Mouse (Mus musculus) spleen, adult 2 months (tissue): ENCODE results near the gene Dna2. TPM values are rescaled to one million over a fixed set of nuclear protein-coding genes. Genes with fewer than 3 reads are reported as not detected.
A peak's percentile ranks its signal among the peaks of the same experiment; 100 is the strongest.
"Not testable (repeated sequence)": the region's sequence is repeated elsewhere in the genome, so short reads cannot be mapped to it uniquely, and the experiment has no call there.

Source experiments
- DNase-seq, 2 experiments: peaks; one replicate each; pipeline versions ENCODE4 v3.0.0 to v3.0.0-alpha.2; 2012 to 2021; ENCODE audit warnings: low spot score in 2 of 2, low read depth in 1 of 2
- H3K27ac ChIP-seq: fragments of 200-500 bp; 2 replicates; pipeline ENCODE4 v1.5.1; 2012; ENCODE audit warnings: low read length, inconsistent platforms; ENCODE audit not compliant: insufficient read depth
- H3K27me3 ChIP-seq: fragments of 200-500 bp; 2 replicates; pipeline ENCODE4 v1.6.1; 2012; ENCODE audit warnings: mild to moderate bottlenecking, moderate library complexity, low read length, inconsistent platforms; ENCODE audit not compliant: control insufficient read depth, insufficient read depth
- H3K36me3 ChIP-seq: fragments of 200-500 bp; 2 replicates; pipeline ENCODE4 v1.6.1; 2012; ENCODE audit warnings: mild to moderate bottlenecking, low read length, inconsistent platforms; ENCODE audit not compliant: control insufficient read depth, insufficient read depth
- H3K4me1 ChIP-seq: fragments of 200-500 bp; 2 replicates; pipeline ENCODE4 v1.6.1; 2011; ENCODE audit warnings: inconsistent platforms; ENCODE audit not compliant: control insufficient read depth, insufficient read depth, insufficient read length
- H3K4me3 ChIP-seq: fragments of 200-500 bp; 2 replicates; pipeline ENCODE4 v1.5.1; 2011; ENCODE audit warnings: mild to moderate bottlenecking, inconsistent platforms; ENCODE audit not compliant: insufficient read depth, insufficient read length; ENCODE audit errors: extremely low read depth
- CTCF ChIP-seq: fragments of 200-500 bp; IDR thresholded peaks from 2 replicates; pipeline ENCODE4 v1.5.1; 2011; ENCODE audit warnings: mild to moderate bottlenecking, inconsistent platforms; ENCODE audit not compliant: insufficient read depth, insufficient read length, insufficient replicate concordance; ENCODE audit errors: extremely low read depth
- POLR2A ChIP-seq: fragments of 200-500 bp; IDR thresholded peaks from 2 replicates; pipeline ENCODE4 v1.6.1; 2011; ENCODE audit warnings: low read depth, low read length, inconsistent platforms
- WGBS: fragments of 180-500 bp; shearing (Covaris S2); methylation state at CpG from one replicate; pipeline ENCODE4 v1.1.7; 2018; 5-methylcytosine and 5-hydroxymethylcytosine counted together
- polyA plus RNA-seq: library from polyadenylated mRNA; depleted of rRNA; stranded (reverse); fragments of >200 nt; gene quantifications from 2 replicates; pipeline ENCODE4 v1.2.3, GENCODE M21; 2012; rRNA removed

Gene Dna2
- 4.7 and 6.4 TPM in 2 replicates for polyA plus RNA-seq

DNA sequence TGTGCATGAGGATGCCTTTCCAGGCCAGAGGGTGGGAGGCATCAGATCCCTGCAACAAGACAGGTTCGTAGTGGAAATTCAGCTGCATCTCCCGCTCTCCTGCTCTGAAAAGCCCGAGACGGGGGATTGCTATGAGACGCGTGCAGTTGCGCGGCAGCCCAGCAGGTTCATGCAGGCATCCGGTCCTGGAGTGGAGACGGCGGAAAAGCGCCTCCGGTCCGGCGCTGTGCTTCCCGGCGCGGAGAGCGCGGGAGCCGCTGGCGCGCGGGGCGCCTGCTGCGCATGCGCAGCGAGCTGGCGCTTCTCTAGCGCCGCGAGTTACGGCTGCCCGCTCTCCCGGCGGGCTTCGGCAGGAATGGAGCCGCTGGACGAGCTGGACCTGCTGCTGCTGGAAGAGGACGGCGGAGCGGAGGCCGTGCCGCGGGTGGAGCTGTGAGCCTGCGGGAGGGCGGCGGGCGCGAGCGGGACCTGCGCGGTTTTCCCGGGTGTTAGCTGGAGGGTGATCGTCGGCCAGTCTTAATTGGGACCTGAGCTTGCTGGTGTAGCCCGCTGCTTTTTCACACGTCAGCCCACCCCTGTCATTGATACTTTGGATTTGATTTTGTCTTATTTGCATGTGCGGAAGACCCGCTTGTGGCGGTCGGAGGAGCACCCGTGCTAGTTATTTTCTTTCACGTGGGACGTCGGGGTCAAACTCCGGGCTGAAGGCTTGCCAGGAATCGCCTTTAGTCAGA lies at the start of gene Dna2:
TSS of gene Dna2 (plus strand) at position 289 of the 734 bp plus-strand sequence.
- WGBS, result under 1% methylated on average over 67 of the region's 68 CpGs
- DNase-seq, result peak; percentile 32 to 38
- Histone ChIP-seq H3K4me3 (peak within 1 kb of the TSS; percentile 88), H3K27ac (peak within 1 kb of the TSS; percentile 37), H3K4me1 (peaks cover 4% of the 10 kb centered on the region; the same call in 1 of the 2 replicates), H3K36me3 (peaks cover 7% of the 10 kb centered on the region), H3K27me3 (no peaks in the 10 kb centered on the region)
- TF ChIP-seq POLR2A, result no peak
- TF ChIP-seq CTCF, result no peak

DNA sequence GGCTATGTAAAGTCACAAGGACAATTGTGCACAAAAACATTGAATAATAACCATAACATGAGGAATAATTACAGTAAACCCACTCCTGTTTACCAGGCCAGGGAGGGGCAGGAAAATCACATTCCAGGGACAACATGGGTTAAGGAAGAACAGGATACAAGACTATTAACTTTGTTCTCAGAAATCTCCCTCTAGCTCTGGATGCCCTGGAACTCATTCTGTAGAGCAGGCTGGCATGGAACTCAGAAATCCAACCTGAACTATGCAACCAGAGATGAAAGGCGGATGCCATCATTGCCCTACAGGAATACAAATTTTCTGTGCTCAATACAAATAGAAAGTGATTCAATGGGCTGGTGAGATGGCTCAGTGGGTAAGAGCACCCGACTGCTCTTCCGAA lies 49.4 kb upstream of the Dna2 start:
- no peaks in the 10 kb centered on the region for H3K36me3 ChIP-seq
- DNase-seq, result no peak
- TF ChIP-seq POLR2A (no peak), CTCF (no peak)

DNA sequence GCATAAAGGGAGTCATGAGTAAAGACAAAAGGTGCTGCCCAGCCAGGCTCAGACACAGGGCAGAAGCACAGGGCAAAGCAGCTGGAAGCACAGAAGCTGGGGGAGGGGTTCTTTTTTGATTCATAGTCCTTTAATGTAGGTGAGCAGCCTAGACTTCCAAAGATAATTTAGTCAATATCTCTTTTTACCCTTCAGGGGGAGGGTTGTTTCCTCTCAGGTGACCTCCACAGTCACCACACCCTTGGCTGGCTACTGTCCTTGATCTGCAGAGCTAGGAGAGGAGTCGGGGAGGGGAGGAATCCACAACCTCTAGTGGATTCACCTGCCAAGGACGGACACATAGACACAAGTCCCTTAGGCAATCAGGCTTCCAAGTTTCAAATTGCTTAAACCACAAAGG lies 48.8 kb upstream of the Dna2 start:
- Histone ChIP-seq H3K36me3 (no peaks in the 10 kb centered on the region), H3K4me1 (no peaks in the 10 kb centered on the region), H3K27ac (no peak overlapping the region), H3K4me3 (no peak overlapping the region), H3K27me3 (no peaks in the 10 kb centered on the region; the same call in 1 of the 2 replicates)
- DNase-seq, result no peak
- WGBS, result 86% methylated on average over 2 of the region's 2 CpGs
- TF ChIP-seq POLR2A (no peak), CTCF (no peak)

More for the DNA sequence above, 49.4 kb upstream of the Dna2 start:
- Histone ChIP-seq H3K27me3 (no peaks in the 10 kb centered on the region; the same call in 1 of the 2 replicates), H3K4me3 (no peak overlapping the region), H3K4me1 (no peaks in the 10 kb centered on the region), H3K27ac (no peak overlapping the region)
- WGBS, result 96% methylated on average over 3 of the region's 3 CpGs

DNA sequence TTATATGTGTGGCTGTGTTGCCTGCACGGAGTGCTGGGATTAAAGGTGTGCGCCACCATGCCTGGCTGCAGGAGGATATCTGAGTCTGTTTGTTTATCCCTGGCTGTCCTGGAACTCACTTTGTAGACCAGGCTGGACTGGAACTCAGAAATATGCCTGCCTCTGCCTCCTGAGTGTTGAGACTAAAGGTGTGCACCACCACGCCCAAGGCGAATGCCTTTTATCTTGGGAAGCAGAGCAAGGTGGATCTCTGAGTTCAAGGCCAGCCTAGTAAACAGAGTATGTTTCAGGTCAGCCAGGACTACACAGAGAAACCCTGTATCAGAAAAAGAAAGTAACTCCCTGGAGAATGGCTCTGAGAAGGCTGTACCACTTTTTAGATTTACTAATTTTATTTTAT lies 46.7 kb upstream of the Dna2 start:
- DNase-seq, result no peak
- no peaks in the 10 kb centered on the region for H3K36me3 ChIP-seq
- WGBS, result 92% methylated on average over 4 of the region's 4 CpGs
- no peaks in the 10 kb centered on the region for H3K4me1 ChIP-seq
- H3K27me3 ChIP-seq, result no peaks in the 10 kb centered on the region
- no peak overlapping the region for H3K27ac ChIP-seq
- no peak overlapping the region for H3K4me3 ChIP-seq
- TF ChIP-seq POLR2A (no peak), CTCF (no peak)

DNA sequence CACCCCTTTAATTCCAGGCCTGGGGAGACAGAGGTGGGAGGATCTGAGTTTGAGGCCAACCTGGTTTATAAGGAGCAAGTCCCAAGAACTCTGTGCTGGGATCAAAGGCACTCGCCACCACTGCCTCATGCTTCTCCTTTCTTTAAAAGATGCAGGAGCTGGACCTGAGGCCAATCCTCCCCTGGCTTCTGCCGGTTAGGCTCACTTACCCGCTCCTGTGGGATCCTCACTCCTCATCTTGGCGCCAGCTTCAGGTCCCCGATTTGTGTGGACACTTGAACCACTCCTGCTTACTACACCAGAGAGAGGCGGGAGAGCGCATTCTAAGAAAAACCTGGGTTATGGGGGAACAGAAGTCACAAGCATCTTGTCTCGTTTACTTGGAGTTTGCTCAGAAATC lies 45.0 kb upstream of the Dna2 start:
- Histone ChIP-seq H3K4me3 (no peak overlapping the region), H3K36me3 (no peaks in the 10 kb centered on the region), H3K27ac (no peak overlapping the region), H3K4me1 (no peaks in the 10 kb centered on the region), H3K27me3 (no peaks in the 10 kb centered on the region)
- TF ChIP-seq POLR2A, result no peak
- TF ChIP-seq CTCF, result no peak
- no peak for DNase-seq
- WGBS, result 82% methylated on average over 8 of the region's 8 CpGs

DNA sequence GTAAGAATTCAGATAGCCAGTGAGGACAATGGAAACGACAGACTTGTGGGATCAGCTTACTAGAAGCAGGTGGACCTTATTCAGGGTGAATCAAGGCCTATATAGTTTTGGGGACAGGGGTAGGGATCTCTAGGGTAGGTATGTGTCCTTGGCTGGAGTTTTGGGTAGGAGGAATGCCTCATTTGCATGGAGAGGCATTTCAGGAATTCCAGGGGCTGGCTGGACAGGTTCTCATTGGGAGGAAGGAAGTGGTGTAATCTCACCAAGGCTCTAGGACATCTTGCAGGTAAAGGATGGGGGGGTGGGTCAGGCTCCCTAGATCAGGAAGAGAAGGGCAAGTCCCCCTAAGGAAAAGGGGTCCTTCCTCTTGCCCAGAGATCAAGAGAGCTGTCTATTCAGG lies 44.0 kb upstream of the Dna2 start:
- Histone ChIP-seq H3K27me3 (no peaks in the 10 kb centered on the region), H3K4me3 (no peak overlapping the region), H3K36me3 (no peaks in the 10 kb centered on the region), H3K4me1 (no peaks in the 10 kb centered on the region), H3K27ac (no peak overlapping the region)
- TF ChIP-seq CTCF (no peak), POLR2A (no peak)
- no peak for DNase-seq
- WGBS, result 68% methylated on average over 1 of the region's 1 CpGs

DNA sequence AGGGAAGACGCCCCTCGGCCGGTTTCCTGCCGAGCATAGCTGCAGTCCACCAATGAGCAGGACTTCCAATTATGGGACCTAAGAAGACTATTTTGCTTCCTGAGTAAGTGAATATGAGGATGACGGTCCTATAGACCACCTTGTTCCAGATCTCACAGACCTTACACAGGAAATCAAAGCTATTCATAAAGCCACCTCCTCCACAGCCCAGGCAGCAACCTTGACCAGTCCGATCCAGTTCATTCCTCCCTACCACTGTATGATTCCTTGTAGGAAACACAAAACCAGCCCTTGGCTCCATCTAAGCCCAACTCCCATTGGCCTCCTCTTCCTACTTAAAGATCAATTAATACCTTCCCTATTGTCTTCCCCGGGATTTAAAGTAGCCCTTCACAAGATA lies 40.5 kb upstream of the Dna2 start:
- Histone ChIP-seq H3K27ac (no peak overlapping the region), H3K4me3 (no peak overlapping the region), H3K27me3 (no peaks in the 10 kb centered on the region), H3K4me1 (no peaks in the 10 kb centered on the region), H3K36me3 (no peaks in the 10 kb centered on the region)
- DNase-seq, result no peak
- WGBS, result 92% methylated on average over 7 of the region's 7 CpGs
- TF ChIP-seq CTCF, result no peak
- TF ChIP-seq POLR2A, result no peak

DNA sequence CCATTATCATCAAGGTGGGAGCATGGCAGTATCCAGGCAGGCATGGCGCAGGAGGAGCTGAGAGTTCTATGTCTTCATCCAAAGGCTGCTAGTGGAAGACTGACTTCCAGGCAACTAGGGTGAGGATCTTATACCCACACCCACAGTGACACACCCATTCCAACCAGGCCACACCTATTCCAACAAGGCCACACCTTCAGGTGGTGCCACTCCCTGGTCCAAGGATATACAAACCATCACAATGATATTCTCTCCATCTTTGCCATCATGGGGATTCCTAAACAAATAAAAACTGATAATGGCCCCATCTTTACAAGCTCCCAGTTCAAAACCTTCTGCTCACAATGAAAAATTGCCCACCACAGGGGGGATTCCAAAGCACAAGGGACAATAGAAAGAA lies 37.9 kb upstream of the Dna2 start, which contains the start of gene Tet1:
TSS of gene Tet1 (minus strand) at position 101 of the 400 bp plus-strand sequence.
- not testable (repeated sequence) for H3K36me3 ChIP-seq, H3K27me3 ChIP-seq, H3K4me3 ChIP-seq, DNase-seq, H3K4me1 ChIP-seq, H3K27ac ChIP-seq
- no CpG with 5 or more reads among the region's 1 CpGs for WGBS
